Mouse (Mus musculus) Patski (cell line): ENCODE results near the gene Lgals9. TPM values are rescaled to one million over a fixed set of nuclear protein-coding genes. Genes with fewer than 3 reads are reported as not detected.

Experiments
- ATAC-seq: fragments of 100-300 bp; one replicate; pipeline ENCODE4 v1.8.0; 2021
- CTCF ChIA-PET: fragments of 350-600 bp; sonication (Branson Sonifier 250); formaldehyde crosslinking; loops from one replicate; lab custom pipeline; 2022; ENCODE audit warnings: inconsistent platforms; lab: Charles Lee
- POLR2A ChIA-PET: fragments of 350-600 bp; sonication (Branson Sonifier 250); formaldehyde crosslinking; loops from one replicate; lab custom pipeline; 2022; ENCODE audit warnings: antibody characterized with exemption, inconsistent platforms; lab: Charles Lee
- DNase-seq: peaks from one replicate; pipeline ENCODE4 v3.0.0-alpha.2; 2011; ENCODE audit warnings: low read depth, low spot score
- H3K27me3 ChIP-seq: fragments of 371-371 bp; one replicate; pipeline ENCODE4 v1.5.1; 2021
- CTCF ChIP-seq: fragments of 100-300 bp; IDR thresholded peaks from one replicate; pipeline ENCODE4 v1.5.1; 2021
- in situ Hi-C: fragments of 300-500 bp; cut with MboI; formaldehyde crosslinking; loops from 3 replicates; pipeline ENCODE4 v1.11.1; 2018; ENCODE audit warnings: low pct_unique_long_range_greater_than_20kb, mixed read lengths
- polyA plus RNA-seq: library from polyadenylated mRNA; unstranded; gene quantifications from one replicate; pipeline ENCODE4 v1.2.3, GENCODE M21; 2021

Gene Lgals9
- polyA plus RNA-seq, 1 experiment from 2014 or later, result 1.8 TPM

- in situ Hi-C loops, result no loop called here
- ChIA-PET POLR2A (no interaction called here), CTCF (interaction anchor here (0.9 to 2.5 kb wide), 12 partner anchors 9 to 277 kb away, joined by 3 to 15 read pairs (median 4); partner anchors contain the start of gene Gm9964)
- no peaks in the 10 kb centered on the region for H3K27me3 ChIP-seq
- ATAC-seq (no peak), DNase-seq (no peak)
- no peak for TF ChIP-seq CTCF
These were observed 35.2 kb upstream of the Lgals9 start for GRCm38 (mm10) chr11:79019839-79020534.

- DNase-seq (no peak), ATAC-seq (no peak)
- CTCF ChIA-PET, result interaction anchor here (0.9 to 2.5 kb wide), 12 partner anchors 10 to 278 kb away, joined by 3 to 15 read pairs (median 4); no protein-coding TSS in a partner anchor
- POLR2A ChIA-PET, result no interaction called here
- no peaks in the 10 kb centered on the region for H3K27me3 ChIP-seq
- in situ Hi-C loops, result no loop called here
- TF ChIP-seq CTCF, result peak; percentile 68
These were observed 34.4 kb upstream of the Lgals9 start for GRCm38 (mm10) chr11:79018954-79019704.

- no peaks in the 10 kb centered on the region for H3K27me3 ChIP-seq
- ATAC-seq, result no peak
- in situ Hi-C loops, result no loop called here
- no peak for TF ChIP-seq CTCF
- no peak for DNase-seq
- ChIA-PET POLR2A (no interaction called here), CTCF (interaction anchor here (1.3 kb wide), 1 partner anchor 13 kb away, joined by 4 read pairs; no protein-coding TSS in a partner anchor)
These were observed 32.4 kb upstream of the Lgals9 start for GRCm38 (mm10) chr11:79017161-79017606.

GRCm38 (mm10) chr11:79016236-79016635 is 31.5 kb upstream of the Lgals9 start:
- no peak for TF ChIP-seq CTCF
- CTCF ChIA-PET, result no interaction called here

GRCm38 (mm10) chr11:79015660-79016215 is 31.0 kb upstream of the Lgals9 start:
- H3K27me3 ChIP-seq, result no peaks in the 10 kb centered on the region
- TF ChIP-seq CTCF, result no peak
- CTCF ChIA-PET, result no interaction called here
- in situ Hi-C loops, result no loop called here
- no peak for ATAC-seq
- POLR2A ChIA-PET, result no interaction called here
- DNase-seq, result no peak

More at GRCm38 (mm10) chr11:79016236-79016635, 31.5 kb upstream of the Lgals9 start:
- ATAC-seq (no peak), DNase-seq (no peak)
- in situ Hi-C loops, result no loop called here
- no peaks in the 10 kb centered on the region for H3K27me3 ChIP-seq
- POLR2A ChIA-PET, result no interaction called here

GRCm38 (mm10) chr11:79014602-79015325 is 30.0 kb upstream of the Lgals9 start:
- ChIA-PET POLR2A (no interaction called here), CTCF (no interaction called here)
- in situ Hi-C loops, result no loop called here
- no peak for TF ChIP-seq CTCF
- H3K27me3 ChIP-seq, result no peaks in the 10 kb centered on the region
- DNase-seq (no peak), ATAC-seq (no peak)

GRCm38 (mm10) chr11:79013806-79014205 is 29.1 kb upstream of the Lgals9 start:
- in situ Hi-C loops, result no loop called here

GRCm38 (mm10) chr11:79013056-79013455 is 28.3 kb upstream of the Lgals9 start:
- CTCF ChIA-PET, result no interaction called here
- no peaks in the 10 kb centered on the region for H3K27me3 ChIP-seq
- no peak for TF ChIP-seq CTCF
- in situ Hi-C loops, result no loop called here
- no peak for DNase-seq
- ATAC-seq, result no peak
- POLR2A ChIA-PET, result no interaction called here

More at GRCm38 (mm10) chr11:79013806-79014205, 29.1 kb upstream of the Lgals9 start:
- CTCF ChIA-PET, result no interaction called here
- TF ChIP-seq CTCF, result no peak
- no peaks in the 10 kb centered on the region for H3K27me3 ChIP-seq
- DNase-seq (no peak), ATAC-seq (no peak)
- POLR2A ChIA-PET, result no interaction called here

GRCm38 (mm10) chr11:79012529-79012928 is 27.8 kb upstream of the Lgals9 start:
- in situ Hi-C loops, result no loop called here
- no peak for TF ChIP-seq CTCF
- DNase-seq, result no peak
- H3K27me3 ChIP-seq, result no peaks in the 10 kb centered on the region
- ChIA-PET CTCF (no interaction called here), POLR2A (interaction anchor here (0.7 kb wide), 1 partner anchor 197 kb away, joined by 3 read pairs; no protein-coding TSS in a partner anchor)
- ATAC-seq, result no peak

- ATAC-seq, result no peak
- TF ChIP-seq CTCF, result no peak
- no peaks in the 10 kb centered on the region for H3K27me3 ChIP-seq
- in situ Hi-C loops, result no loop called here
- no peak for DNase-seq
- ChIA-PET CTCF (no interaction called here), POLR2A (no interaction called here)
These were observed 24.1 kb upstream of the Lgals9 start for GRCm38 (mm10) chr11:79008891-79009290.
